Mouse (Mus musculus) ES-E14 (cell line): ENCODE data around the gene Smarcc2. TPM values are rescaled to one million over a fixed set of nuclear protein-coding genes. Genes with fewer than 3 reads are reported as not detected.

ENCODE experiments used
- DNase-seq: peaks from one replicate; pipeline ENCODE4 v3.0.0-alpha.2; 2013; ENCODE audit warnings: low read depth, low spot score
- H3K27ac ChIP-seq: 2 replicates; pipeline ENCODE4 v1.5.1; 2012; ENCODE audit warnings: low read depth, mild to moderate bottlenecking, low read length, moderate library complexity, mixed read lengths; ENCODE audit not compliant: poor library complexity, insufficient read depth, severe bottlenecking
- H3K36me3 ChIP-seq: 2 replicates; pipeline ENCODE4 v1.6.1; 2012; ENCODE audit warnings: mild to moderate bottlenecking, low read length, moderate library complexity, mixed read lengths; ENCODE audit not compliant: control insufficient read depth, poor library complexity, insufficient read depth, severe bottlenecking
- H3K4me1 ChIP-seq, 2 experiments: fragments of 150-350 bp in 1 of 2; sonication (generic) in 1 of 2; 2 replicates each; pipeline ENCODE4 v1.6.1; 2012; ENCODE audit warnings: low read length in 2 of 2, mild to moderate bottlenecking in 1 of 2, mixed read lengths in 1 of 2; ENCODE audit not compliant: control insufficient read depth in 2 of 2, insufficient read depth in 2 of 2, poor library complexity in 1 of 2
- H3K4me3 ChIP-seq, 2 experiments: fragments of 150-350 bp in 1 of 2; sonication (generic) in 1 of 2; 2 replicates each; pipeline ENCODE4 v1.5.1; 2012; ENCODE audit warnings: low read length in 2 of 2, low read depth in 1 of 2, mild to moderate bottlenecking in 1 of 2, mixed read lengths in 1 of 2; ENCODE audit not compliant: insufficient read depth in 1 of 2, poor library complexity in 1 of 2, severe bottlenecking in 1 of 2
- H3K9ac ChIP-seq: 2 replicates; pipeline ENCODE4 v1.6.1; 2012; ENCODE audit warnings: low read depth, mild to moderate bottlenecking, low read length, mixed read lengths; ENCODE audit not compliant: poor library complexity, insufficient read depth, severe bottlenecking
- H3K9me3 ChIP-seq: fragments of 150-350 bp; sonication (generic); 2 replicates; pipeline ENCODE4 v1.6.1; 2012; ENCODE audit warnings: low read depth, mild to moderate bottlenecking, low read length; ENCODE audit not compliant: control insufficient read depth, insufficient read depth
- CHD2 ChIP-seq: IDR thresholded peaks from 2 replicates; pipeline ENCODE4 v1.6.1; 2014; ENCODE audit warnings: mild to moderate bottlenecking, low read depth, low read length, inconsistent platforms
- HCFC1 ChIP-seq: IDR thresholded peaks from 2 replicates; pipeline ENCODE4 v1.6.1; 2012; ENCODE audit warnings: low read length, inconsistent platforms, borderline replicate concordance; ENCODE audit not compliant: insufficient read depth
- MAFK ChIP-seq: IDR thresholded peaks from 2 replicates; pipeline ENCODE4 v1.6.1; 2014; ENCODE audit warnings: mild to moderate bottlenecking, low read depth, low read length, inconsistent platforms; ENCODE audit not compliant: insufficient read depth
- ZC3H11A ChIP-seq: IDR thresholded peaks from 2 replicates; pipeline ENCODE4 v1.6.1; 2012; ENCODE audit warnings: low read depth, mild to moderate bottlenecking, inconsistent platforms, low read length, borderline replicate concordance
- ZNF384 ChIP-seq: IDR thresholded peaks from 2 replicates; pipeline ENCODE4 v1.6.1; 2012; ENCODE audit warnings: low read depth, low read length, inconsistent platforms
- in situ Hi-C, 2 experiments: fragments of 600-800 bp; cut with MboI; formaldehyde crosslinking; loops; one replicate each; pipeline ENCODE4 v1.15.1; 2025; ENCODE audit warnings: low sequenced_read_pairs in 2 of 2, inconsistent platforms in 1 of 2; ENCODE audit not compliant: unreplicated experiment in 2 of 2
- total RNA-seq: library from RNA; depleted of rRNA; stranded (reverse); fragments of 300-350 nt; gene quantifications from 2 replicates; pipeline ENCODE4 v1.2.3, GENCODE M21; 2012

The Smarcc2 gene
- total RNA-seq, 1 experiment, result 18.9 TPM

DNA sequence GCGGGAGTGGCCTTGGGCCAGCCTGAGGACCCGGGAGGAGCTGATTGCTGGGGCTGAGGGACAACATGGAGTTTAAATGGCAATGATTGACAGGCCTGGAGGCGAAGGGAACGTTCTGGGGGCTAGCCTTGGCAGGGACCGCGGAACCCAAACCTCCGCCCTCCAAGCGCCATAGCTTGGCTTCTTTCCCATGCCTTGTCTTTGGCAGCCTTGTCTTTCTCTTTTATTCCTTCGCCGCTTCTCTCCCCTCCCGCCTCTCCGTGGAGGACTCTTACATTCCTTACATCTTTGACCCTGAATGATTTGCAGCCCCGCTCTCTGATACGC lies 47.0 kb upstream of the Smarcc2 start:
- H3K9me3 ChIP-seq, result no peaks in the 10 kb centered on the region
- H3K27ac ChIP-seq, result peak overlapping the region; percentile 85
- TF ChIP-seq ZNF384 (no peak), ZC3H11A (no peak), CHD2 (no peak)
- peak overlapping the region; percentile 93 for H3K9ac ChIP-seq
- H3K4me1 ChIP-seq, result peaks cover 2 to 5% of the 10 kb centered on the region in 2 experiments; a peak in 1 of 4 replicates
- H3K4me3 ChIP-seq, result peak overlapping the region; percentile 95
- H3K36me3 ChIP-seq, result peaks cover 18% of the 10 kb centered on the region
- in situ Hi-C loops, result no loop called here
- no peak for DNase-seq

DNA sequence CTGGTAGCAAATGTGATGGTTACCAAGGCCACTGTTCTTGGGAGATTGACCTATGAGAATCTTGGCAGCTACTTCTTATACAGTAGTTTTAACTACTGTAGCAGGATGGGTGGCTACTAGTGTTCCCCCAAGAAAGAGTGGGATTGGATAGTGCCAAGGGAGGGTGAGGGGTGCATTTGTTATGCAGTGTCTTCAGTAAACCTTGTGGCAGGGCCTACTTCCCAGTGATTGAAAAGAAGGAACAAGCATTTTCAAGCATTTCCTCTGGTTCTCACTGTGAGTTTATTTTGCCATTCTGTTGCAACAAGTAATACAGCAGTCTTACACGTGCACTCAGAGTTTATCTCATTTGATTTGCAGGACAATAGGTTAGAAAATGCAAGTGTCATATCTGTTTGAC lies 46.5 kb upstream of the Smarcc2 start:
- H3K4me3 ChIP-seq, result peak overlapping the region; percentile 95
- peak overlapping the region; percentile 93 for H3K9ac ChIP-seq
- peaks cover 18% of the 10 kb centered on the region for H3K36me3 ChIP-seq
- no peaks in the 10 kb centered on the region for H3K9me3 ChIP-seq
- H3K4me1 ChIP-seq, result peaks cover 2 to 5% of the 10 kb centered on the region in 2 experiments; a peak in 1 of 4 replicates
- H3K27ac ChIP-seq, result no peak overlapping the region
- in situ Hi-C loops, result no loop called here
- no peak for DNase-seq
- TF ChIP-seq ZC3H11A, result no peak
- TF ChIP-seq CHD2, result no peak
- TF ChIP-seq MAFK, result no peak
- no peak for TF ChIP-seq HCFC1
- no peak for TF ChIP-seq ZNF384

DNA sequence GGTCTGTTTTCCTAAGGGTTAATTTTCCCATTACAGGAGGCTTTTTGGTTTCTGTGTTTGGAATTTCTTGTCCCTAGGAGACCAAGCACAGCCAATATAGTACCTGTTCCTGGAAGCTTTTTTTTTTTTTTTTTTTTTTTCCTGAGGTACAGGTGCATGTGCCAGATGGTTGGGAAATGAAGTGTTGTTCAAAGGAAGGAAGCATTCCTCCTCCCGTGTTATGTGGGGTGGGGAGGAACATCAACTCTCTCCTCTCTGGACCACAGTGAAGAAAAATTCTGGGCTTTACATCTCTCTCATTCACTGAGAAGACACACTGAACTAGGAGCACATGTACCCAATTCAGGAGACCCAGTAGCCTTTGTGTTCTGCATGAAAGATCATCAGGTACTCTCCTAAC lies 46.0 kb upstream of the Smarcc2 start:
- no peak overlapping the region for H3K9ac ChIP-seq
- no peak for DNase-seq
- TF ChIP-seq CHD2 (no peak), ZNF384 (peak; percentile 48; the same call in 1 of the 2 replicates), ZC3H11A (no peak)
- no peaks in the 10 kb centered on the region for H3K9me3 ChIP-seq
- peaks cover 14% of the 10 kb centered on the region for H3K36me3 ChIP-seq
- in situ Hi-C loops, result no loop called here
- no peak overlapping the region for H3K27ac ChIP-seq
- peaks cover 2 to 5% of the 10 kb centered on the region in 2 experiments; a peak in 1 of 4 replicates for H3K4me1 ChIP-seq
- no peak overlapping the region for H3K4me3 ChIP-seq

DNA sequence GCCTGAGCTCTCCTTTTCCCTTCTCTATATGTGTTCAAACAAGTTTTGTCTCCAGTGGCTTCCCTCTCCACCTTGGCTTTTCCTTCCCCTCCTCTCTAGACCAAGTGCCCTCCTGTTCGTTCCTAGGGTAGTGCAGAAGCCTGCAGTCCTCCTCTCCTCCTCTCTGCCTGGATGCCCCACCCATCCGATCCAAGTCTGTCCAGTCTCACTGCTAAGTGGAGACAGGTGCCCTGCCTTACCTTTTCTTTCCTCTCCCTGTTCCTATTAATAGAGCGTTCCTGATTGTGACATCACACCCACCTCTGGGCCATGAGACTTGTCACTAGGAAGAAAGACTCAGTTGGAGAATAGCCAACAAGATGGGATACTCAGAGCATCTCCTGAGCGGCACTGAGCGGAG lies 44.2 kb upstream of the Smarcc2 start:
- no peak overlapping the region for H3K27ac ChIP-seq
- peaks cover 4 to 5% of the 10 kb centered on the region in 2 experiments; a peak in 2 of 4 replicates for H3K4me1 ChIP-seq
- TF ChIP-seq ZC3H11A (no peak), MAFK (no peak), CHD2 (no peak), HCFC1 (no peak), ZNF384 (no peak)
- no peak overlapping the region for H3K9ac ChIP-seq
- no peak overlapping the region for H3K4me3 ChIP-seq
- no peak for DNase-seq
- peaks cover 19% of the 10 kb centered on the region for H3K36me3 ChIP-seq
- no peaks in the 10 kb centered on the region for H3K9me3 ChIP-seq
- in situ Hi-C loops, result no loop called here

DNA sequence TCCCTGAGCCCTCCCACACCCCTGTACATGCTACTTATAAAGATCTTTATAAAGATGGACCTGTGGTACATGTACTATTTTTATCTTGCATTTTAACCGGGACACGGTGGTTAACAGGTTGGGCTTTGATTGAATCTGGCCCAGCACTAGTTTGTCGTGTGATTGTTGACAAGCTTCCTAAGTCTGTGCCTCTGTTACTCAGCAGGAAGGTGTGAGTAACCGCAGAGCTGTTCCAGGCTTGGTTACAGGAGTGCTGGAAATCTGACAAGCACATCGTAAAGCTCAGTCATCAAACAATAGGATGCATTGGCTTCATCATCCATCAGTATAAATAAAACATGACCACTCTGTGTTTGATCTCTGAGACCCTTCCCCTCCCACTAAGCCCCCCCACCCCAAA lies 36.6 kb upstream of the Smarcc2 start:
- no peak overlapping the region for H3K9ac ChIP-seq
- H3K4me3 ChIP-seq, result no peak overlapping the region
- H3K4me1 ChIP-seq, result peaks cover 2 to 4% of the 10 kb centered on the region in 2 experiments; a peak in 3 of 4 replicates
- H3K9me3 ChIP-seq, result no peaks in the 10 kb centered on the region
- DNase-seq, result no peak
- H3K36me3 ChIP-seq, result peaks cover 11% of the 10 kb centered on the region
- TF ChIP-seq CHD2, result no peak
- no peak for TF ChIP-seq ZNF384
- no peak for TF ChIP-seq MAFK
- no peak for TF ChIP-seq ZC3H11A
- no peak overlapping the region for H3K27ac ChIP-seq
- in situ Hi-C loops, result no loop called here
